Mouse (Mus musculus) neural tube, embryonic 14.5 days (tissue): ENCODE results near the gene Il12rb1. TPM values are rescaled to one million over a fixed set of nuclear protein-coding genes. Genes with fewer than 3 reads are reported as not detected.

Experiments
- ATAC-seq: fragments of 200-750 bp; cut with Nextera tagmentation; 2 replicates; pipeline ENCODE4 v1.8.0; 2017; ENCODE audit warnings: low read depth, mild to moderate bottlenecking, moderate TSS enrichment, moderate library complexity
- H3K27ac ChIP-seq: fragments of 300-500 bp; sonication (generic); 2 replicates; pipeline ENCODE4 v1.5.1; 2014; ENCODE audit warnings: low read depth, mild to moderate bottlenecking, control low read depth, low read length, moderate library complexity, mixed read lengths
- H3K27me3 ChIP-seq: fragments of 300-500 bp; sonication (generic); 2 replicates; pipeline ENCODE4 v1.6.1; 2014; ENCODE audit warnings: low read length; ENCODE audit not compliant: control insufficient read depth, insufficient read depth
- H3K36me3 ChIP-seq: fragments of 300-500 bp; sonication (generic); 2 replicates; pipeline ENCODE4 v1.6.1; 2014; ENCODE audit warnings: low read length, mixed read lengths; ENCODE audit not compliant: control insufficient read depth, insufficient read depth
- H3K4me1 ChIP-seq: fragments of 300-500 bp; sonication (generic); 2 replicates; pipeline ENCODE4 v1.6.1; 2014; ENCODE audit warnings: low read length; ENCODE audit not compliant: control insufficient read depth, insufficient read depth
- H3K4me2 ChIP-seq: fragments of 300-500 bp; sonication (generic); 2 replicates; pipeline ENCODE4 v1.6.1; 2014; ENCODE audit warnings: mild to moderate bottlenecking, low read depth, low read length, control low read depth
- H3K4me3 ChIP-seq: fragments of 300-500 bp; sonication (generic); 2 replicates; pipeline ENCODE4 v1.5.1; 2014; ENCODE audit warnings: low read depth, low read length, control low read depth, mixed read lengths
- H3K9ac ChIP-seq: fragments of 300-500 bp; sonication (generic); replicated peaks from 2 replicates; pipeline ENCODE4 v1.6.1; 2014; ENCODE audit warnings: low read depth, mild to moderate bottlenecking, control low read depth, low read length, mixed read lengths
- H3K9me3 ChIP-seq: fragments of 300-500 bp; sonication (generic); 2 replicates; pipeline ENCODE4 v1.6.1; 2016; ENCODE audit warnings: low read length; ENCODE audit not compliant: control insufficient read depth
- WGBS: fragments of 180-500 bp; shearing (Covaris S2); extraction: QIAGEN DNeasy Blood & Tissue Kit; methylation state at CpG from one replicate; pipeline ENCODE4 v1.1.7; 2014; 5-methylcytosine and 5-hydroxymethylcytosine counted together
- microRNA-seq: library from miRNA; unstranded; fragments of <30 nt; microRNA quantifications from one replicate; pipeline ENCODE4, GENCODE M21; 2016
- polyA plus RNA-seq: library from polyadenylated mRNA; unstranded; fragments of >200 nt; fragmentation: Nextera tagmentation; extraction: Ambion mirVana; gene quantifications from 2 replicates; pipeline ENCODE4 v1.2.1, GENCODE M21; 2014

The Il12rb1 gene
- polyA plus RNA-seq, 1 experiment from 2014 or later = not detected

- no peak overlapping the region for H3K4me3 ChIP-seq
- WGBS = 90% methylated on average over 7 of the region's 7 CpGs
- H3K9ac ChIP-seq = no peak overlapping the region
- H3K36me3 ChIP-seq = no peaks in the 10 kb centered on the region
- ATAC-seq = no peak
- peaks cover 44% of the 10 kb centered on the region for H3K4me1 ChIP-seq
- peak overlapping the region; percentile 96; the same call in 1 of the 2 replicates for H3K4me2 ChIP-seq
- H3K27ac ChIP-seq = peak overlapping the region; percentile 90
- no peaks in the 10 kb centered on the region for H3K9me3 ChIP-seq
- no peaks in the 10 kb centered on the region; the same call in 1 of the 2 replicates for H3K27me3 ChIP-seq
These were observed 58.3 kb downstream of the Il12rb1 start for GRCm38 (mm10) chr8:70866566-70866965.

- ATAC-seq = no peak
- 18% methylated on average over 36 of the region's 40 CpGs for WGBS
These were observed 60.4 kb downstream of the Il12rb1 start for GRCm38 (mm10) chr8:70868559-70869198.

GRCm38 (mm10) chr8:70869199-70869571, 60.9 kb downstream of the Il12rb1 start:
- Histone ChIP-seq H3K27ac (peak overlapping the region; percentile 69), H3K4me2 (peak overlapping the region; percentile 23; the same call in 1 of the 2 replicates), H3K9me3 (no peaks in the 10 kb centered on the region), H3K4me1 (peaks cover 29% of the 10 kb centered on the region), H3K27me3 (no peaks in the 10 kb centered on the region), H3K4me3 (no peak overlapping the region), H3K9ac (peak overlapping the region; percentile 30; the same call in 1 of the 2 replicates), H3K36me3 (no peaks in the 10 kb centered on the region)
- 53% methylated on average over 5 of the region's 5 CpGs for WGBS
- no peak for ATAC-seq

More at GRCm38 (mm10) chr8:70868559-70869198, 60.4 kb downstream of the Il12rb1 start:
- Histone ChIP-seq H3K27me3 (no peaks in the 10 kb centered on the region), H3K9me3 (no peaks in the 10 kb centered on the region), H3K4me1 (peaks cover 34% of the 10 kb centered on the region), H3K4me2 (peak overlapping the region; percentile 23; the same call in 1 of the 2 replicates), H3K36me3 (no peaks in the 10 kb centered on the region), H3K9ac (peak overlapping the region; percentile 30; the same call in 1 of the 2 replicates), H3K4me3 (no peak overlapping the region), H3K27ac (peak overlapping the region; percentile 69)

GRCm38 (mm10) chr8:70869601-70870041, 61.4 kb downstream of the Il12rb1 start:
- no peak overlapping the region for H3K4me2 ChIP-seq
- peak; percentile 12; the same call in 1 of the 2 replicates for ATAC-seq
- H3K9me3 ChIP-seq = no peaks in the 10 kb centered on the region

More at GRCm38 (mm10) chr8:70869601-70870041, 61.4 kb downstream of the Il12rb1 start:
- WGBS = 50% methylated on average over 16 of the region's 16 CpGs
- no peaks in the 10 kb centered on the region for H3K27me3 ChIP-seq
- H3K36me3 ChIP-seq = no peaks in the 10 kb centered on the region
- no peak overlapping the region for H3K4me3 ChIP-seq
- peaks cover 24% of the 10 kb centered on the region for H3K4me1 ChIP-seq
- peak overlapping the region; percentile 69 for H3K27ac ChIP-seq
- no peak overlapping the region for H3K9ac ChIP-seq

Small RNA genes within 50 kb of the gene (microRNA-seq; reads per million reads assigned to microRNA genes)
- not detected for gene Mir7240

Other genes starting within 250 kb of the Il12rb1 start
- gene Isyna1, start 214.1 kb upstream of the Il12rb1 start, polyA plus RNA-seq = 65.5 and 73.3 TPM in 2 replicates
- 163 and 240 TPM in 2 replicates for gene Ssbp4, start 199.6 kb upstream of the Il12rb1 start, polyA plus RNA-seq
- gene Lrrc25, start 192.3 kb upstream of the Il12rb1 start, polyA plus RNA-seq = 0.20 and 1.8 TPM in 2 replicates
- gene Gdf15, start 176.0 kb upstream of the Il12rb1 start, polyA plus RNA-seq = 0.54 TPM in 1 of 2 replicates, not detected in the other
- 74.5 and 85.2 TPM in 2 replicates for gene Pgpep1, start 148.1 kb upstream of the Il12rb1 start, polyA plus RNA-seq
- 193 and 194 TPM in 2 replicates for gene Lsm4, start 135.2 kb upstream of the Il12rb1 start, polyA plus RNA-seq
- gene Jund, start 109.5 kb upstream of the Il12rb1 start, polyA plus RNA-seq = 115 and 119 TPM in 2 replicates
- gene Iqcn, start 105.0 kb upstream of the Il12rb1 start, polyA plus RNA-seq = 0.13 TPM in 1 of 2 replicates, not detected in the other
- not detected in 2 replicates for gene Gm3336, start 89.9 kb upstream of the Il12rb1 start, polyA plus RNA-seq
- 0.10 and 0.27 TPM in 2 replicates for gene Pde4c, start 84.7 kb upstream of the Il12rb1 start, polyA plus RNA-seq
- 570 and 690 TPM in 2 replicates for gene Rab3a, start 53.8 kb upstream of the Il12rb1 start, polyA plus RNA-seq
- gene Mpv17l2, start 47.5 kb upstream of the Il12rb1 start, polyA plus RNA-seq = 36.5 and 41.2 TPM in 2 replicates
- gene Pik3r2, start 31.7 kb upstream of the Il12rb1 start, polyA plus RNA-seq = 72.2 and 75.6 TPM in 2 replicates
- gene Mast3, start 3.4 kb upstream of the Il12rb1 start, polyA plus RNA-seq = 20.2 and 23.4 TPM in 2 replicates
- 8.9 and 9.3 TPM in 2 replicates for gene Arrdc2, start 31.3 kb downstream of the Il12rb1 start, polyA plus RNA-seq
- gene Kcnn1, start 54.8 kb downstream of the Il12rb1 start, polyA plus RNA-seq = 12.6 and 13.0 TPM in 2 replicates
- gene Ccdc124, start 65.5 kb downstream of the Il12rb1 start, polyA plus RNA-seq = 155 and 159 TPM in 2 replicates
- gene Slc5a5, start 84.3 kb downstream of the Il12rb1 start, polyA plus RNA-seq = 1.7 and 2.6 TPM in 2 replicates
- 2,427 and 2,505 TPM in 2 replicates for gene Rpl18a, start 89.0 kb downstream of the Il12rb1 start, polyA plus RNA-seq
- 50.1 and 54.8 TPM in 2 replicates for gene Map1s, start 97.5 kb downstream of the Il12rb1 start, polyA plus RNA-seq